Mouse (Mus musculus) limb, embryonic 11.5 days (tissue): ENCODE data around the gene Ndufaf2. TPM values are rescaled to one million over a fixed set of nuclear protein-coding genes. Genes with fewer than 3 reads are reported as not detected.
A peak's percentile ranks its signal among the peaks of the same experiment; 100 is the strongest.

Experiments
- ATAC-seq: fragments of 200-750 bp; cut with Nextera tagmentation; 2 replicates; pipeline ENCODE4 v1.8.0; 2017; ENCODE audit warnings: low read depth; ENCODE audit not compliant: insufficient number of reproducible peaks, low FRiP score, low TSS enrichment
- DNase-seq: peaks from one replicate; pipeline ENCODE4 v3.0.0-alpha.2; 2015; ENCODE audit warnings: low spot score
- H3K27ac ChIP-seq: fragments of 300-500 bp; sonication (generic); replicated peaks from 2 replicates; pipeline ENCODE4 v1.5.1; 2014; ENCODE audit warnings: low read depth, mild to moderate bottlenecking, low read length
- H3K27me3 ChIP-seq: fragments of 300-500 bp; sonication (generic); 2 replicates; pipeline ENCODE4 v1.6.1; 2014; ENCODE audit warnings: mild to moderate bottlenecking, low read length, mixed read lengths; ENCODE audit not compliant: control insufficient read depth, insufficient read depth
- H3K36me3 ChIP-seq: fragments of 300-500 bp; sonication (generic); 2 replicates; pipeline ENCODE4 v1.6.1; 2014; ENCODE audit warnings: mild to moderate bottlenecking, low read length, moderate library complexity, mixed read lengths; ENCODE audit not compliant: control insufficient read depth, insufficient read depth
- H3K4me1 ChIP-seq: fragments of 300-500 bp; sonication (generic); 2 replicates; pipeline ENCODE4 v1.6.1; 2014; ENCODE audit warnings: low read length, mixed read lengths; ENCODE audit not compliant: control insufficient read depth, insufficient read depth
- H3K4me2 ChIP-seq: fragments of 300-500 bp; sonication (generic); 2 replicates; pipeline ENCODE4 v1.6.1; 2014; ENCODE audit warnings: low read depth, mild to moderate bottlenecking, moderate library complexity; ENCODE audit not compliant: severe bottlenecking
- H3K4me3 ChIP-seq: fragments of 300-500 bp; sonication (generic); 2 replicates; pipeline ENCODE4 v1.5.1; 2014; ENCODE audit warnings: low read depth, low read length
- H3K9ac ChIP-seq: fragments of 300-500 bp; sonication (generic); 2 replicates; pipeline ENCODE4 v1.6.1; 2014; ENCODE audit warnings: mild to moderate bottlenecking, low read length
- H3K9me3 ChIP-seq: fragments of 300-500 bp; sonication (generic); 2 replicates; pipeline ENCODE4 v1.6.1; 2016; ENCODE audit warnings: low read length; ENCODE audit not compliant: control insufficient read depth
- WGBS: fragments of 180-500 bp; shearing (Covaris S2); extraction: QIAGEN DNeasy Blood & Tissue Kit; methylation state at CpG from one replicate; pipeline ENCODE4 v1.1.7; 2014; 5-methylcytosine and 5-hydroxymethylcytosine counted together
- polyA plus RNA-seq: library from polyadenylated mRNA; unstranded; fragments of >200 nt; fragmentation: Nextera tagmentation; extraction: Ambion mirVana; gene quantifications from 2 replicates; pipeline ENCODE4 v1.2.1, GENCODE M21; 2014

The Ndufaf2 gene
- polyA plus RNA-seq, 1 experiment from 2014 or later: 102 TPM

- Histone ChIP-seq H3K4me1 (peaks cover 8% of the 10 kb centered on the region; the same call in 1 of the 2 replicates), H3K9ac (no peak overlapping the region), H3K4me2 (no peak overlapping the region), H3K9me3 (no peaks in the 10 kb centered on the region), H3K4me3 (no peak overlapping the region), H3K27ac (no peak overlapping the region), H3K36me3 (no peaks in the 10 kb centered on the region), H3K27me3 (no peaks in the 10 kb centered on the region)
- WGBS: 85% methylated on average over 4 of the region's 4 CpGs
- ATAC-seq (no peak), DNase-seq (no peak)
Observed at GRCm38 (mm10) chr13:107959891-107960290, 198.5 kb downstream of the Ndufaf2 start.

DNA sequence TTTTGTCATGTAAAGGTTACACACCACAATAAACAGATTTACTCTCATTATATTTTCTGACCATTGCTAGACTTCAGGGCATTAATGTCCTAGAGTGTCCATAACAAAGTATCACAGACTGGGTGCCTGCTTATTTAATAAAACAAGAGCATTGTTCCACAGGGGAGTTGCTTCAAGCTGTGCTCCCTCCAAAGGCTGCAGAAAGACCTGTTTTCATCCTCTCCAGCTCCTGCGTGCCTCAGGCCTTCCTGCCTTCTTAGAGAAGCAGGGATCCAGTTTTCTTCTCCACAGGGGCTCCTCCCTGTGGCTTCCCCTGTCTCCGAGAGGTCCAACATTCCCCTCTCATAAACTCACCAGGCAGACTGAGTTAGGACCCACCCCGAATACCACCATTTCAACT is 202.2 kb downstream of the Ndufaf2 start:
- Histone ChIP-seq H3K27ac (no peak overlapping the region), H3K9me3 (no peaks in the 10 kb centered on the region), H3K4me2 (no peak overlapping the region), H3K4me1 (peaks cover 11% of the 10 kb centered on the region; the same call in 1 of the 2 replicates), H3K4me3 (no peak overlapping the region), H3K9ac (no peak overlapping the region), H3K36me3 (no peaks in the 10 kb centered on the region), H3K27me3 (no peaks in the 10 kb centered on the region)
- no peak for ATAC-seq
- DNase-seq: no peak
- WGBS: 27% methylated on average over 3 of the region's 3 CpGs

DNA sequence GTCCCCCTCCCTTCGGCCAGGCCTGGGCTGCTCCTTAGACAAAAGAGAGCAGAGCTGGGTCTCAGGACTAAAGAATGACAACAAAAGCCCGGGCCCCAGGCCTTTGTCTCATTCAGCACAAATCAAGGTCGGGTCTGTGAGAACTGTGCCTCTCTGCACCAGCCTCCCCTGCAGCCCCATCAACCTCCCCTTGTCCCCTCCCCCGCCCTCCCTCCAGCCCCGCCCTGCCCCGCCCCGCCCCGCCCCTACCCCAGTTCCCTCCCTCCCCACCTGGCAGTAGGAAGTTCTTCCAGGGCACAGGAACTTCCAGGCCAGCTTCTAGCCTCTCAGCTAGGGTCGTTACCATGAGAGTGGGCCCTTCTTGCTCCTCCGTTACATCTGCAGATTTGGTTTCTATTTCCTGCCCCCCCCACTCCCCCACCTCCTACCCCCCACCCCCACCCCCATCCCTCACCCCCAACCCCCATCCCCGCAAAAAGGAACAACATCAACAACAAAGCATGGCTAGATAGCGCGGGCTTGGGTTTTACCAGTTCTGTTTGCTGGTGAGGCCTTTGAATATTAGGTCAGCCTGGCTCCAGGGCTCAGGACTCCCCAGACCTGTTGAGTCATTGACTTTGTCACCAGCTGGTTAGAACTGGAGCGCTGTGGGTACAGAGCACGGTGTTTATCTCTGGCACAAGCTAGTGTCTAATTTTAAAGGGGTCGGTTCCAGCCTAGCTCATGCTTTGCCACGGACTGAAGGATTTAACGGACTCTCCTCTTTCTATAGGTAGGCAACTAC is 202.9 kb downstream of the Ndufaf2 start:
- Histone ChIP-seq H3K4me2 (peak overlapping the region; percentile 22; the same call in 1 of the 2 replicates), H3K36me3 (no peaks in the 10 kb centered on the region), H3K27ac (no peak overlapping the region), H3K4me3 (no peak overlapping the region), H3K9ac (no peak overlapping the region), H3K9me3 (no peaks in the 10 kb centered on the region), H3K4me1 (peaks cover 11% of the 10 kb centered on the region; the same call in 1 of the 2 replicates), H3K27me3 (no peaks in the 10 kb centered on the region)
- ATAC-seq: peak; percentile 85
- 16% methylated on average over 14 of the region's 18 CpGs for WGBS
- DNase-seq: peak; percentile 60

- Histone ChIP-seq H3K4me1 (peaks cover 11% of the 10 kb centered on the region; the same call in 1 of the 2 replicates), H3K4me2 (peak overlapping the region; percentile 22; the same call in 1 of the 2 replicates), H3K27me3 (no peaks in the 10 kb centered on the region), H3K27ac (peak overlapping the region; percentile 5; the same call in 1 of the 2 replicates), H3K4me3 (no peak overlapping the region), H3K9me3 (no peaks in the 10 kb centered on the region), H3K9ac (no peak overlapping the region), H3K36me3 (no peaks in the 10 kb centered on the region)
- DNase-seq (no peak), ATAC-seq (0 out of 2 replicates have a peak, but pooled peaks have one; percentile 8)
- 26% methylated on average over 16 of the region's 16 CpGs for WGBS
Observed at GRCm38 (mm10) chr13:107954445-107955261, 203.8 kb downstream of the Ndufaf2 start.

- Histone ChIP-seq H3K36me3 (no peaks in the 10 kb centered on the region), H3K4me1 (peaks cover 11% of the 10 kb centered on the region; the same call in 1 of the 2 replicates), H3K4me2 (no peak overlapping the region), H3K27me3 (no peaks in the 10 kb centered on the region), H3K9me3 (no peaks in the 10 kb centered on the region), H3K4me3 (no peak overlapping the region), H3K9ac (no peak overlapping the region), H3K27ac (peak overlapping the region; percentile 5; the same call in 1 of the 2 replicates)
- 39% methylated on average over 9 of the region's 9 CpGs for WGBS
- ATAC-seq: no peak
- DNase-seq: no peak
Observed at GRCm38 (mm10) chr13:107954100-107954444, 204.4 kb downstream of the Ndufaf2 start.

Other genes with a start within 250 kb of the Ndufaf2 start
- gene Smim15, start 114.2 kb downstream of the Ndufaf2 start, polyA plus RNA-seq: 59.2 and 61.9 TPM in 2 replicates
- gene Ercc8, start 108 bp upstream of the Ndufaf2 start, polyA plus RNA-seq: 24.9 and 26.6 TPM in 2 replicates
- 0.91 and 1.5 TPM in 2 replicates for gene Elovl7, start 55.8 kb upstream of the Ndufaf2 start, polyA plus RNA-seq
- 18.0 and 18.9 TPM in 2 replicates for gene Depdc1b, start 157.7 kb upstream of the Ndufaf2 start, polyA plus RNA-seq